Mouse (Mus musculus) kidney, adult 2 months (tissue): ENCODE measurements around the gene Olfr1364. TPM values are rescaled to one million over a fixed set of nuclear protein-coding genes. Genes with fewer than 3 reads are reported as not detected.

Experiments
- DNase-seq: peaks from one replicate; pipeline ENCODE4 v3.0.0; 2021
- H3K27ac ChIP-seq: fragments of 200-500 bp; 2 replicates; pipeline ENCODE4 v1.5.1; 2012; ENCODE audit warnings: low read depth, low read length, control low read depth, inconsistent platforms; ENCODE audit not compliant: insufficient read depth
- H3K27me3 ChIP-seq: fragments of 200-500 bp; replicated peaks from 2 replicates; pipeline ENCODE4 v1.6.1; 2012; ENCODE audit warnings: mild to moderate bottlenecking, moderate library complexity, low read length, inconsistent platforms; ENCODE audit not compliant: control insufficient read depth, insufficient read depth
- H3K36me3 ChIP-seq: fragments of 200-500 bp; 2 replicates; pipeline ENCODE4 v1.6.1; 2012; ENCODE audit warnings: mild to moderate bottlenecking, moderate library complexity, low read length, inconsistent platforms; ENCODE audit not compliant: control insufficient read depth, insufficient read depth
- H3K4me1 ChIP-seq: fragments of 200-500 bp; 2 replicates; pipeline ENCODE4 v1.6.1; 2011; ENCODE audit warnings: low read length; ENCODE audit not compliant: control insufficient read depth, insufficient read depth
- H3K4me3 ChIP-seq: fragments of 200-500 bp; 2 replicates; pipeline ENCODE4 v1.5.1; 2011; ENCODE audit warnings: mild to moderate bottlenecking, low read depth, low read length, control low read depth; ENCODE audit not compliant: insufficient read depth
- CTCF ChIP-seq: fragments of 200-500 bp; conservative IDR thresholded peaks from 2 replicates; pipeline ENCODE4 v1.5.1; 2011; ENCODE audit warnings: low read depth, mild to moderate bottlenecking, control low read depth, low read length, moderate library complexity, mixed read lengths; ENCODE audit not compliant: insufficient read depth, insufficient read length
- POLR2A ChIP-seq: fragments of 200-500 bp; IDR thresholded peaks from one replicate; pipeline ENCODE4 v1.6.1; 2011; ENCODE audit warnings: low read depth, low read length, control low read depth
- WGBS: fragments of 180-500 bp; shearing (Covaris S2); methylation state at CpG from one replicate; pipeline ENCODE4 v1.1.7; 2018; 5-methylcytosine and 5-hydroxymethylcytosine counted together
- polyA plus RNA-seq: library from polyadenylated mRNA; depleted of rRNA; stranded (reverse); fragments of >200 nt; gene quantifications from 2 replicates; pipeline ENCODE4 v1.2.3, GENCODE M21; 2012; rRNA removed

Gene Olfr1364
- not detected in 2 replicates for polyA plus RNA-seq

DNA sequence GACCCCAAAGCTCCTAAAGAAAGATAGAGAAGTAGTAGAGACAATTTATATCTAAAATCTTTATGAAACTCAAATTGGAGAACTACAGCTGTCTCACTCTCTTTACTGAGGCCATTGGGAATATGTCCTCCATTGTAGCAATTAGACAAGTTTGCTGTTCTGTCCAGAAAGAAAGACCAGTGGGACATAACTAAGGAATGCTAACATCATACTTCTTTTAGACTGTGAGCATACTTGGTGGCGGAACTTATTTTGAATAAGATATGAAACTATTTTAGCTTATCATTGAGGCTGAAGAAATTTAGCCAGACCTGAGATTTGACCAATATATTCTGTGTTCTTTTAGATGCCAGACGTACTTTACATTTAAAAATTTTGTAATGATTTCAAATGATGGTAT is at the start of gene Olfr1364:
Gene Olfr1364, minus strand, starts transcription at position 101 of the 400 bp plus-strand sequence.
- no peak for DNase-seq
- Histone ChIP-seq H3K4me1 (no peaks in the 10 kb centered on the region), H3K27me3 (no peaks in the 10 kb centered on the region), H3K36me3 (no peaks in the 10 kb centered on the region), H3K4me3 (no peak within 1 kb of the TSS), H3K27ac (no peak within 1 kb of the TSS)
- no peak for TF ChIP-seq CTCF
- TF ChIP-seq POLR2A: no peak
- WGBS: 89% methylated on average over 2 of the region's 2 CpGs

- no peaks in the 10 kb centered on the region for H3K4me1 ChIP-seq
- TF ChIP-seq CTCF (no peak), POLR2A (no peak)
Observed at GRCm38 (mm10) chr13:21613922-21614321, 32.4 kb upstream of the Olfr1364 start, which contains the start of gene Olfr1362. Olfr1362 (minus strand) TSS chr13:21614022.

DNA sequence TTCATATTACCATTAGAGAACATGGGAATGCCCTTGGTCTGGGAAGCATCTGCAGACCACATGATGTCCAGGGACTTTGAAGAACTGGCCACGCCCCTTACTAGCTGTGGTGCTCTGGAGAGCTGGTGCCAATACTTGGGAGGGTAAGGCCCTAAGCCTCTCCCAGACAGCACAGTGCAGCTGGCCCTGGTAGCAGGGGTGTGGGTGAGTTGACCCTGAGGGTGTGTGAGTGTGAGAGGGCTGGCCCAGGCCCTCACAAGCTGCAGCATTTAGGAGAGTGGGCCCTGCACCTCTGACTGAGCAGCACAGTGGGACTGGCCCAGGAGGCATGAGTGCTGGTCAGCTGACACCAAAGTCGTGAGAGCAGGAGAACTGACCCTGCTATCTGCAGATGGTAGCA is 10.1 kb upstream of the Olfr1364 start:
- Histone ChIP-seq H3K27ac (no peak overlapping the region), H3K36me3 (no peaks in the 10 kb centered on the region), H3K4me3 (no peak overlapping the region), H3K27me3 (no peaks in the 10 kb centered on the region), H3K4me1 (no peaks in the 10 kb centered on the region)
- TF ChIP-seq CTCF: no peak
- TF ChIP-seq POLR2A: no peak
- no peak for DNase-seq
- 53% methylated on average over 2 of the region's 2 CpGs for WGBS

More at GRCm38 (mm10) chr13:21613922-21614321, 32.4 kb upstream of the Olfr1364 start, which contains the start of gene Olfr1362:
- DNase-seq: no peak
- Histone ChIP-seq H3K27me3 (no peaks in the 10 kb centered on the region), H3K4me3 (no peak within 1 kb of the TSS), H3K36me3 (no peaks in the 10 kb centered on the region), H3K27ac (no peak within 1 kb of the TSS)

DNA sequence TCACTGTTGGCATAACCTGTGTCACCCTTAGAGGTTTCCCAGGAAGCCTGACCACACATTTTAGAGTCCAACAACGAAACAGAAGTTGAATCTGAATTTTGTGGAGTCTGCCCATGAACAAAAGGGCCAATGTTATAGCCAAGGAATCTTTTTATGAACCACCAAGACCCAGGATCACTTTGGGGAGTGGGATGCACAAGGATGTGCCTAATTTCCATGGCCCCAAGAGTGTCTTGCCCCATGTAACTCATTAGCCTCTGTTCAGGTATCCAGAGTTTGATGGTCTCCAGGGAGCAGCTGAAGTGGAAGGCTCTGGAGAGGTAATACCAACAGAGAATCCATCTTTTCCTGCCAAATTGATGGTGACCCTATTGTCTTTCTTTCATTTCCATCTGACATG is 21.8 kb downstream of the Olfr1364 start, which contains the start of gene Olfr1535:
Gene Olfr1535, minus strand, starts transcription at position 101 of the 400 bp plus-strand sequence.
- H3K4me3 ChIP-seq: no peak within 1 kb of the TSS

GRCm38 (mm10) chr13:21550416-21551110 is 31.0 kb downstream of the Olfr1364 start:
- no peak overlapping the region for H3K27ac ChIP-seq
- no peaks in the 10 kb centered on the region for H3K27me3 ChIP-seq
- 21% methylated on average over 3 of the region's 3 CpGs for WGBS
- DNase-seq: peak; percentile 60
- no peak overlapping the region for H3K4me3 ChIP-seq
- H3K4me1 ChIP-seq: no peaks in the 10 kb centered on the region
- TF ChIP-seq POLR2A (no peak), CTCF (no peak)
- no peaks in the 10 kb centered on the region for H3K36me3 ChIP-seq

More for the DNA sequence above, 21.8 kb downstream of the Olfr1364 start, which contains the start of gene Olfr1535:
- no peaks in the 10 kb centered on the region for H3K4me1 ChIP-seq
- no peak within 1 kb of the TSS for H3K27ac ChIP-seq
- WGBS: 63% methylated on average over 1 of the region's 1 CpGs
- no peaks in the 10 kb centered on the region for H3K27me3 ChIP-seq
- no peaks in the 10 kb centered on the region for H3K36me3 ChIP-seq
- TF ChIP-seq POLR2A (no peak), CTCF (no peak)
- DNase-seq: no peak

DNA sequence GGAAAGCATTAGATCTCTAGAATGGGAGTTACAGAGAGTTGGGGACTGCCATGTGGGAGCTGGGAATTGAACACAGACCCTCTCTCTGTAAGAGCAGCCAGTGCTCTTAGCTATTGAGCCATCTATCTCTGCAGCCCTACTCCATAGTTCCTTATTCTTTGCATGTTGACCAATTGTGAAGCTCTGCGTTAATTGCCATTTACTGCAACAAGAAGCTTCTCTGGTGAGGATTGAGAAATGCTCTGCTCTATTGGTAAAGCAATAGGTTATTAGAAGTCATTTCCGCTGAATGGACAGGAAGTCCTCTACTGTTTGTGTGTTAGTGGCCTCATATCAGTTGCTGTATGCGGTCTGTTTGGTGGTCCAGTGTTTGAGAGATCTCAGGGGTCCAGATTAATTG is 32.1 kb downstream of the Olfr1364 start:
- TF ChIP-seq CTCF: no peak
- no peak for TF ChIP-seq POLR2A
- WGBS: 90% methylated on average over 3 of the region's 3 CpGs
- no peak overlapping the region for H3K4me3 ChIP-seq
- no peak overlapping the region for H3K27ac ChIP-seq
- H3K4me1 ChIP-seq: no peaks in the 10 kb centered on the region
- no peaks in the 10 kb centered on the region for H3K27me3 ChIP-seq
- no peaks in the 10 kb centered on the region for H3K36me3 ChIP-seq
- no peak for DNase-seq

GRCm38 (mm10) chr13:21542708-21543107 is 38.9 kb downstream of the Olfr1364 start, which contains the start of gene Olfr1366:
Olfr1366 (minus strand) TSS chr13:21542808.
- no peak for DNase-seq
- Histone ChIP-seq H3K4me1 (no peaks in the 10 kb centered on the region), H3K27ac (no peak within 1 kb of the TSS), H3K4me3 (no peak within 1 kb of the TSS), H3K36me3 (no peaks in the 10 kb centered on the region), H3K27me3 (no peaks in the 10 kb centered on the region)
- TF ChIP-seq POLR2A (no peak), CTCF (no peak)
- 78% methylated on average over 1 of the region's 1 CpGs for WGBS
